ENCODE assay signal across 8 mouse cellular contexts in genomic region chr9:59352586-59353252, GRCm38 (mm10). TPM values are rescaled to one million over a fixed set of nuclear protein-coding genes. Genes with fewer than 3 reads are reported as not detected.
DNase-seq lines count a peak whose midpoint lies in the region; ATAC-seq and TF ChIP-seq lines count a peak whose summit lies in the region.

No protein-coding gene starts in this region.

- H3K4me3 ChIP-seq in gastrocnemius, adult 2 months: peak overlapping the region; percentile 71
- H3K4me3 ChIP-seq in thymus, adult 2 months (ENCODE audit: control insufficient read depth, insufficient read depth, low read length): peak overlapping the region; percentile 70
- H3K4me3 ChIP-seq in intestine, embryonic 16.5 days (ENCODE audit: low read length): peak overlapping the region; percentile 67
- H3K4me3 ChIP-seq in neural tube, embryonic 15.5 days (replicated peaks): peak overlapping the region; percentile 80

- TF ChIP-seq POLR2A in thymus, adult 2 months (IDR thresholded peaks at IDR 0.05; ENCODE audit: control insufficient read depth, extremely low read depth, insufficient read depth, low read length, poor library complexity): no peak

- DNase-seq in gastrocnemius, adult 2 months: no peak
- no peak for DNase-seq in gastrocnemius, postnatal 25 days
- no peak for DNase-seq in thymus, adult 2 months
- no peak for DNase-seq in thymus, postnatal 10 days (ENCODE audit: low spot score in 2 of 2)
- no peak for DNase-seq in ovary, adult 18-20 months (ENCODE audit: low spot score)
- no peak for DNase-seq in spleen, postnatal 14 days (ENCODE audit: low spot score in 2 of 2)

- no peaks in the 10 kb centered on the region for H3K36me3 ChIP-seq in thymus, adult 2 months (ENCODE audit: control insufficient read depth, insufficient read depth, low read length)
- H3K36me3 ChIP-seq in intestine, embryonic 16.5 days (ENCODE audit: control insufficient read depth, insufficient read depth, low read length): no peaks in the 10 kb centered on the region
- H3K36me3 ChIP-seq in neural tube, embryonic 15.5 days: no peaks in the 10 kb centered on the region

- ATAC-seq in intestine, embryonic 16.5 days: peak; percentile 19
- peak; percentile 38 for ATAC-seq in neural tube, embryonic 15.5 days (ENCODE audit: low FRiP score)

- H3K9ac ChIP-seq in intestine, embryonic 16.5 days (ENCODE audit: low read depth, low read length): peak overlapping the region; percentile 77
- peak overlapping the region; percentile 94 for H3K9ac ChIP-seq in neural tube, embryonic 15.5 days (replicated peaks)

- TF ChIP-seq CTCF in gastrocnemius, adult 2 months (IDR thresholded peaks at IDR 0.05): no peak
- TF ChIP-seq CTCF in thymus, adult 2 months (IDR thresholded peaks at IDR 0.05; ENCODE audit: borderline replicate concordance, control insufficient read depth, extremely low read depth, insufficient read depth, low read length, poor library complexity): no peak

- H3K27ac ChIP-seq in gastrocnemius, adult 2 months: peak overlapping the region; percentile 90
- no peak overlapping the region for H3K27ac ChIP-seq in thymus, adult 2 months (ENCODE audit: control insufficient read depth, insufficient read depth, low read length)
- peak overlapping the region; percentile 82 for H3K27ac ChIP-seq in intestine, embryonic 16.5 days (ENCODE audit: low read length)
- H3K27ac ChIP-seq in neural tube, embryonic 15.5 days (replicated peaks): peak overlapping the region; percentile 87

- intact Hi-C loops in gastrocnemius, adult 2 months (cut with DNase I): loop anchor here (2.0 to 5.0 kb wide), 3 partner anchors 35 to 135 kb away; partner anchors contain the start of gene Arih1

- H3K27me3 ChIP-seq in thymus, adult 2 months (ENCODE audit: control insufficient read depth, insufficient read depth, low read length): no peaks in the 10 kb centered on the region
- no peaks in the 10 kb centered on the region for H3K27me3 ChIP-seq in intestine, embryonic 16.5 days (replicated peaks; ENCODE audit: control insufficient read depth, insufficient read depth, low read length)
- no peaks in the 10 kb centered on the region for H3K27me3 ChIP-seq in neural tube, embryonic 15.5 days (replicated peaks)

- WGBS in thymus, adult 2 months: 33% methylated on average over 15 of the region's 15 CpGs
- 7% methylated on average over 15 of the region's 15 CpGs for WGBS in intestine, embryonic 16.5 days
- 9% methylated on average over 15 of the region's 15 CpGs for WGBS in neural tube, embryonic 15.5 days

- H3K9me3 ChIP-seq in intestine, embryonic 16.5 days (ENCODE audit: control insufficient read depth, low read length): no peaks in the 10 kb centered on the region
- H3K9me3 ChIP-seq in neural tube, embryonic 15.5 days (replicated peaks): no peaks in the 10 kb centered on the region

- no peaks in the 10 kb centered on the region for H3K4me1 ChIP-seq in thymus, adult 2 months (replicated peaks; ENCODE audit: control insufficient read depth, insufficient read depth, low read length)
- peaks cover 5% of the 10 kb centered on the region; the same call in 1 of the 2 replicates for H3K4me1 ChIP-seq in intestine, embryonic 16.5 days (ENCODE audit: control insufficient read depth, insufficient read depth, low read length)
- peaks cover 10% of the 10 kb centered on the region for H3K4me1 ChIP-seq in neural tube, embryonic 15.5 days

- H3K4me2 ChIP-seq in intestine, embryonic 16.5 days (ENCODE audit: low read depth, low read length): peak overlapping the region; percentile 78
- peak overlapping the region; percentile 75 for H3K4me2 ChIP-seq in neural tube, embryonic 15.5 days

RNA-seq across cellular contexts. Expression of gene Bbs4, which starts 0.6 kb away (rescaled TPM):
- total RNA-seq in gastrocnemius, adult 2 months (2021): 1 to 10 TPM; 4.6 to 4.7 TPM
- 1 to 10 TPM; 3.6 to 4.7 TPM for total RNA-seq in gastrocnemius, postnatal 25 days (2021)
- polyA plus RNA-seq in thymus, adult 2 months (2012; rRNA removed): 5.0 and 5.3 TPM in 2 replicates
- 7.0 and 8.1 TPM in 2 replicates for polyA plus RNA-seq in intestine, embryonic 16.5 days (2015; fragmentation: Nextera tagmentation; extraction: Ambion mirVana)
- 37.8 and 43.0 TPM in 2 replicates for polyA plus RNA-seq in neural tube, embryonic 15.5 days (2015; fragmentation: Nextera tagmentation; extraction: Ambion mirVana)
